9 mouse cellular contexts compared by ENCODE assay signal in genomic region chr2:26603159-26603558, GRCm38 (mm10). TPM values are rescaled to one million over a fixed set of nuclear protein-coding genes. Genes with fewer than 3 reads are reported as not detected.
DNase-seq lines count a peak whose midpoint lies in the region; ATAC-seq and TF ChIP-seq lines count a peak whose summit lies in the region.
"Had no signal": no experiment of that assay in that cellular context is flagged by ENCODE, and none has a peak within 500 bp of the region (broad histone marks: within the 10 kb centered on the region; RNA-seq: fewer than 3 reads in every experiment).

No protein-coding gene starts in this region.

- H3K9ac ChIP-seq in heart, embryonic 13.5 days: peak overlapping the region; percentile 90
- peak overlapping the region; percentile 72 for H3K9ac ChIP-seq in heart, postnatal 0 days (replicated peaks; ENCODE audit: low read depth, low read length)

- H3K4me2 ChIP-seq in heart, embryonic 13.5 days: peak overlapping the region; percentile 90
- peak overlapping the region; percentile 85 for H3K4me2 ChIP-seq in heart, postnatal 0 days (ENCODE audit: low read depth, low read length)

- H3K4me1 ChIP-seq in heart, embryonic 13.5 days: peaks cover 34% of the 10 kb centered on the region
- H3K4me1 ChIP-seq in heart, postnatal 0 days (ENCODE audit: control insufficient read depth, insufficient read depth): peaks cover 17% of the 10 kb centered on the region

- WGBS in heart, embryonic 13.5 days: 18% methylated on average over 6 of the region's 6 CpGs
- WGBS in heart, postnatal 0 days: 16% methylated on average over 6 of the region's 6 CpGs
- 9% methylated on average over 6 of the region's 6 CpGs for WGBS in macrophage (ENCODE audit: missing documents)

- TF ChIP-seq EP300 in heart, postnatal 0 days (IDR thresholded peaks at IDR 0.05; ENCODE audit: low read depth): no peak; the same call in 1 of the 2 replicates

- H3K79me2 ChIP-seq in macrophage (ENCODE audit: inconsistent target): peaks cover 15% of the 10 kb centered on the region; the same call in 1 of the 2 replicates

- H3K9me3 ChIP-seq in heart, embryonic 13.5 days: no peaks in the 10 kb centered on the region
- H3K9me3 ChIP-seq in heart, postnatal 0 days (replicated peaks; ENCODE audit: control insufficient read depth, low read length): no peaks in the 10 kb centered on the region

- ATAC-seq in heart, embryonic 13.5 days (ENCODE audit: extremely low read depth, insufficient number of reproducible peaks, low FRiP score, low TSS enrichment): no peak
- ATAC-seq in heart, postnatal 0 days (ENCODE audit: insufficient read depth, low read depth): no peak

- no peaks in the 10 kb centered on the region for H3K36me3 ChIP-seq in heart, embryonic 13.5 days
- no peaks in the 10 kb centered on the region for H3K36me3 ChIP-seq in heart, postnatal 0 days (replicated peaks; ENCODE audit: control insufficient read depth, insufficient read depth, low read length)
- H3K36me3 ChIP-seq in macrophage (ENCODE audit: inconsistent target): no peaks in the 10 kb centered on the region

- peak overlapping the region; percentile 78 for H3K27ac ChIP-seq in heart, embryonic 13.5 days (replicated peaks)
- peak overlapping the region; percentile 88; the same call in 1 of the 2 replicates for H3K27ac ChIP-seq in heart, postnatal 0 days (ENCODE audit: low read depth)
- no peak overlapping the region for H3K27ac ChIP-seq in macrophage

- no peak for TF ChIP-seq CTCF in heart, postnatal 0 days (IDR thresholded peaks at IDR 0.05; ENCODE audit: low read depth)

- no peaks in the 10 kb centered on the region for H3K27me3 ChIP-seq in heart, embryonic 13.5 days (replicated peaks)
- no peaks in the 10 kb centered on the region for H3K27me3 ChIP-seq in heart, postnatal 0 days (ENCODE audit: control insufficient read depth, insufficient read depth, low read length)

- H3K4me3 ChIP-seq in heart, embryonic 13.5 days: peak overlapping the region; percentile 76
- peak overlapping the region; percentile 66 for H3K4me3 ChIP-seq in heart, postnatal 0 days (ENCODE audit: low read depth, low read length)
- peak overlapping the region; percentile 57 for H3K4me3 ChIP-seq in macrophage (ENCODE audit: inconsistent target)

- DNase-seq in heart, adult 9 months (ENCODE audit: low spot score in 2 of 2): no peak
- DNase-seq in adipocyte (ENCODE audit: low spot score): peak; percentile 60
- DNase-seq in heart, postnatal 0 days (ENCODE audit: low spot score): no peak
- no peak for DNase-seq in cerebellum, adult 18-20 months
- DNase-seq in spleen, adult 12 weeks (ENCODE audit: low spot score): no peak
- no peak for DNase-seq in Muller cell, postnatal 12 days (ENCODE audit: inconsistent ontology term)

RNA-seq across cellular contexts. Expression of gene Agpat2, which starts 1.1 kb away (rescaled TPM):
- polyA plus RNA-seq in heart, embryonic 13.5 days (2015; fragmentation: Nextera tagmentation; extraction: Ambion mirVana): 21.8 and 23.2 TPM in 2 replicates
- 41.0 and 49.3 TPM in 2 replicates for total RNA-seq in heart, postnatal 0 days (2014; rRNA removed; ENCODE audit: low replicate concordance)
- polyA plus RNA-seq in heart, postnatal 0 days (2015; fragmentation: Nextera tagmentation; extraction: Ambion mirVana): 23.9 and 24.1 TPM in 2 replicates
- 10 to 100 TPM in 14 of 26 experiments, 1 to 10 TPM in 12; 2.1 to 27.3 (median 10.4) TPM for total RNA-seq in macrophage (2018; cell fraction: chromatin; rRNA removed)
- 10 to 100 TPM; 15.1 to 41.4 (median 22.9) TPM for total RNA-seq in macrophage (2018; cell fraction: cytosol; rRNA removed)
- 10 to 100 TPM in 20 of 26 experiments, 1 to 10 TPM in 6; 6.4 to 27.3 (median 13.7) TPM for total RNA-seq in macrophage (2018; cell fraction: nucleus; rRNA removed)
- polyA plus RNA-seq in macrophage (2018): 26.9 to 35.7 TPM (median 35.5 TPM) in 3 replicates

RNA-seq across cellular contexts. Expression of gene Gm20532, which starts 16.7 kb away (rescaled TPM):
- not detected in 2 replicates for polyA plus RNA-seq in heart, embryonic 13.5 days (2015; fragmentation: Nextera tagmentation; extraction: Ambion mirVana)
- total RNA-seq in heart, postnatal 0 days (2014; rRNA removed; ENCODE audit: low replicate concordance): not detected in 2 replicates
- polyA plus RNA-seq in heart, postnatal 0 days (2015; fragmentation: Nextera tagmentation; extraction: Ambion mirVana): not detected in 2 replicates
- total RNA-seq in macrophage (2018; cell fraction: chromatin; rRNA removed): not detected
- under 1 TPM in 1 of 26 experiments, not detected in 25; 0.14 TPM for total RNA-seq in macrophage (2018; cell fraction: cytosol; rRNA removed)
- total RNA-seq in macrophage (2018; cell fraction: nucleus; rRNA removed): not detected
- 0.22 TPM in 1 of 3 replicates, not detected in the others for polyA plus RNA-seq in macrophage (2018)
- total RNA-seq: heart, postnatal 36 days had no signal

RNA-seq across cellular contexts. Expression of gene Egfl7, which starts 23.3 kb away (rescaled TPM):
- polyA plus RNA-seq in heart, embryonic 13.5 days (2015; fragmentation: Nextera tagmentation; extraction: Ambion mirVana): 170 and 185 TPM in 2 replicates
- 375 and 401 TPM in 2 replicates for total RNA-seq in heart, postnatal 0 days (2014; rRNA removed; ENCODE audit: low replicate concordance)
- 158 and 159 TPM in 2 replicates for polyA plus RNA-seq in heart, postnatal 0 days (2015; fragmentation: Nextera tagmentation; extraction: Ambion mirVana)
- total RNA-seq in macrophage (2018; cell fraction: chromatin; rRNA removed): 1 to 10 TPM in 2 of 26 experiments, under 1 TPM in 1, not detected in 23; 0.98 to 2.8 (median 2.1) TPM
- 1 to 10 TPM in 5 of 26 experiments, under 1 TPM in 18, not detected in 3; 0.17 to 1.6 (median 0.71) TPM for total RNA-seq in macrophage (2018; cell fraction: cytosol; rRNA removed)
- 1 to 10 TPM in 4 of 26 experiments, under 1 TPM in 1, not detected in 21; 0.59 to 2.7 (median 1.3) TPM for total RNA-seq in macrophage (2018; cell fraction: nucleus; rRNA removed)
- 0.33 to 1.4 TPM (median 1.2 TPM) in 3 replicates for polyA plus RNA-seq in macrophage (2018)

RNA-seq across cellular contexts. Expression of gene Fam69b, which starts 25.1 kb away (rescaled TPM):
- 17.2 and 18.7 TPM in 2 replicates for polyA plus RNA-seq in heart, embryonic 13.5 days (2015; fragmentation: Nextera tagmentation; extraction: Ambion mirVana)
- total RNA-seq in heart, postnatal 0 days (2014; rRNA removed; ENCODE audit: low replicate concordance): 16.5 and 23.2 TPM in 2 replicates
- 7.7 and 9.7 TPM in 2 replicates for polyA plus RNA-seq in heart, postnatal 0 days (2015; fragmentation: Nextera tagmentation; extraction: Ambion mirVana)
- 1 to 10 TPM in 1 of 26 experiments, not detected in 25; 1.9 TPM for total RNA-seq in macrophage (2018; cell fraction: chromatin; rRNA removed)
- under 1 TPM in 9 of 26 experiments, not detected in 17; 0.09 to 0.27 (median 0.11) TPM for total RNA-seq in macrophage (2018; cell fraction: cytosol; rRNA removed)
- total RNA-seq in macrophage (2018; cell fraction: nucleus; rRNA removed): under 1 TPM in 1 of 26 experiments, not detected in 25; 0.44 TPM
- polyA plus RNA-seq in macrophage (2018): 0.51 TPM in 1 of 3 replicates, not detected in the others

Comparison
In these comparisons a context has a peak if more than half of its experiments do, and no peak if none do; other contexts are left out.
1. RNA of gene Egfl7, which starts 23.3 kb away (polyA plus RNA-seq): 170 to 185 TPM in heart, embryonic 13.5 days and 158 to 159 TPM in heart, postnatal 0 days; 0.33 to 1.4 TPM in macrophage; every median in the first group is over 10 times any median in the second.
2. Peak in every context shown above with its lines, with median percentiles within 50 percentile points of each other: H3K4me3 ChIP-seq.